Mouse (Mus musculus) MEL (cell line): Measurements from ENCODE around the gene Ppil3. TPM values are rescaled to one million over a fixed set of nuclear protein-coding genes. Genes with fewer than 3 reads are reported as not detected.

Source experiments
- DNase-seq: peaks from one replicate; pipeline ENCODE4 v3.0.0; 2011; ENCODE audit warnings: low read depth, low spot score
- H3K27ac ChIP-seq: 2 replicates; pipeline ENCODE4 v1.5.1; 2012; ENCODE audit warnings: low read depth, mild to moderate bottlenecking, control low read depth, low read length, moderate library complexity; ENCODE audit not compliant: control insufficient read depth
- H3K27me3 ChIP-seq, 2 experiments: fragments of 150-350 bp in 1 of 2; sonication (generic) in 1 of 2; 2 replicates each; pipeline ENCODE4 v1.6.1; 2012; ENCODE audit warnings: low read length in 2 of 2, mild to moderate bottlenecking in 2 of 2, improper control_type of control experiment in 1 of 2, moderate library complexity in 1 of 2; ENCODE audit not compliant: insufficient read depth in 2 of 2, control insufficient read depth in 1 of 2
- H3K36me3 ChIP-seq, 2 experiments: 2 replicates each; pipeline ENCODE4 v1.6.1; 2012 to 2014; ENCODE audit warnings: low read length in 2 of 2, improper control_type of control experiment in 1 of 2, inconsistent platforms in 1 of 2, mild to moderate bottlenecking in 1 of 2; ENCODE audit not compliant: insufficient read depth in 2 of 2, control insufficient read depth in 1 of 2
- H3K4me1 ChIP-seq, 2 experiments: fragments of 150-350 bp in 1 of 2; sonication (generic) in 1 of 2; 2 replicates each; pipeline ENCODE4 v1.6.1; 2012; ENCODE audit warnings: low read length in 2 of 2, improper control_type of control experiment in 1 of 2, mild to moderate bottlenecking in 1 of 2; ENCODE audit not compliant: insufficient read depth in 2 of 2, control insufficient read depth in 1 of 2
- H3K4me3 ChIP-seq, 2 experiments: fragments of 150-350 bp in 1 of 2; sonication (generic) in 1 of 2; 2 replicates each; pipeline ENCODE4 v1.5.1; 2012; ENCODE audit warnings: low read depth in 2 of 2, low read length in 2 of 2, mild to moderate bottlenecking in 2 of 2, moderate library complexity in 2 of 2, control low read depth in 1 of 2, improper control_type of control experiment in 1 of 2; ENCODE audit not compliant: control insufficient read depth in 1 of 2, insufficient read depth in 1 of 2
- H3K79me2 ChIP-seq: 2 replicates; pipeline ENCODE4 v1.6.1; 2012; ENCODE audit warnings: mild to moderate bottlenecking, low read length, moderate library complexity; ENCODE audit not compliant: control insufficient read depth, poor library complexity, insufficient read depth
- H3K9ac ChIP-seq: 2 replicates; pipeline ENCODE4 v1.6.1; 2012; ENCODE audit warnings: low read depth, mild to moderate bottlenecking, control low read depth, low read length, moderate library complexity; ENCODE audit not compliant: control insufficient read depth, poor library complexity, severe bottlenecking
- H3K9me3 ChIP-seq: fragments of 150-350 bp; sonication (generic); replicated peaks from 2 replicates; pipeline ENCODE4 v1.6.1; 2012; ENCODE audit warnings: mild to moderate bottlenecking, low read length, improper control_type of control experiment, moderate library complexity; ENCODE audit not compliant: insufficient read depth
- BHLHE40 ChIP-seq: IDR thresholded peaks from 2 replicates; pipeline ENCODE4 v1.6.1; 2012; ENCODE audit warnings: low read depth, mild to moderate bottlenecking, inconsistent platforms, low read length, improper control_type of control experiment, borderline replicate concordance
- CHD1 ChIP-seq: IDR thresholded peaks from 2 replicates; pipeline ENCODE4 v1.6.1; 2012; ENCODE audit warnings: low read depth, mild to moderate bottlenecking, inconsistent platforms, low read length, improper control_type of control experiment
- CHD2 ChIP-seq: IDR thresholded peaks from 2 replicates; pipeline ENCODE4 v1.6.1; 2011; ENCODE audit warnings: low read length, improper control_type of control experiment
- ELF1 ChIP-seq: IDR thresholded peaks from 2 replicates; pipeline ENCODE4 v1.6.1; 2014; ENCODE audit warnings: low read depth, mild to moderate bottlenecking, inconsistent platforms, low read length, improper control_type of control experiment, moderate library complexity
- EP300 ChIP-seq, 2 experiments: IDR thresholded peaks; 2 replicates each; pipeline ENCODE4 v1.6.1; 2011; ENCODE audit warnings: improper control_type of control experiment in 2 of 2, low read length in 2 of 2, low read depth in 1 of 2, mild to moderate bottlenecking in 1 of 2
- HCFC1 ChIP-seq: IDR thresholded peaks from 2 replicates; pipeline ENCODE4 v1.6.1; 2012; ENCODE audit warnings: low read depth, mild to moderate bottlenecking, inconsistent platforms, low read length, improper control_type of control experiment, moderate library complexity
- JUND ChIP-seq: IDR thresholded peaks from 2 replicates; pipeline ENCODE4 v1.6.1; 2011; ENCODE audit warnings: low read depth, mild to moderate bottlenecking, improper control_type of control experiment, low read length
- KAT2A ChIP-seq: conservative IDR thresholded peaks from 2 replicates; pipeline ENCODE4 v1.6.1; 2012; ENCODE audit warnings: low read depth, low read length, improper control_type of control experiment, inconsistent platforms
- MAFK ChIP-seq: IDR thresholded peaks from 2 replicates; pipeline ENCODE4 v1.6.1; 2011; ENCODE audit warnings: low read depth, mild to moderate bottlenecking, low read length, improper control_type of control experiment, borderline replicate concordance
- MAX ChIP-seq: IDR thresholded peaks from 2 replicates; pipeline ENCODE4 v1.6.1; 2011; ENCODE audit warnings: low read length, improper control_type of control experiment
- MXI1 ChIP-seq: IDR thresholded peaks from 2 replicates; pipeline ENCODE4 v1.6.1; 2011; ENCODE audit warnings: mild to moderate bottlenecking, low read depth, low read length, improper control_type of control experiment
- MYC ChIP-seq: IDR thresholded peaks from 2 replicates; pipeline ENCODE4 v1.6.1; 2011; ENCODE audit warnings: low read depth, mild to moderate bottlenecking, low read length, improper control_type of control experiment, moderate library complexity
- POLR2AphosphoS2 ChIP-seq: IDR thresholded peaks from 2 replicates; pipeline ENCODE4 v1.6.1; 2011; ENCODE audit warnings: low read length, improper control_type of control experiment
- RAD21 ChIP-seq: IDR thresholded peaks from 2 replicates; pipeline ENCODE4 v1.6.1; 2011; ENCODE audit warnings: mild to moderate bottlenecking, low read depth, low read length, improper control_type of control experiment
- RCOR1 ChIP-seq: IDR thresholded peaks from 2 replicates; pipeline ENCODE4 v1.6.1; 2012; ENCODE audit warnings: low read depth, mild to moderate bottlenecking, inconsistent platforms, low read length, improper control_type of control experiment
- SMC3 ChIP-seq: IDR thresholded peaks from 2 replicates; pipeline ENCODE4 v1.6.1; 2011; ENCODE audit warnings: low read depth, low read length, improper control_type of control experiment
- TAL1 ChIP-seq: IDR thresholded peaks from 2 replicates; pipeline ENCODE4 v1.6.1; 2012; ENCODE audit warnings: mild to moderate bottlenecking, inconsistent platforms, low read length, moderate library complexity, mixed read lengths
- TCF12 ChIP-seq: IDR thresholded peaks from 2 replicates; pipeline ENCODE4 v1.6.1; 2014; ENCODE audit warnings: low read depth, mild to moderate bottlenecking, inconsistent platforms, low read length, improper control_type of control experiment, moderate library complexity
- UBTF ChIP-seq: IDR thresholded peaks from 2 replicates; pipeline ENCODE4 v1.6.1; 2012; ENCODE audit warnings: low read depth, mild to moderate bottlenecking, inconsistent platforms, low read length, improper control_type of control experiment, moderate library complexity, borderline replicate concordance; ENCODE audit not compliant: insufficient read depth
- USF2 ChIP-seq, 2 experiments: IDR thresholded peaks; 2 replicates each; pipeline ENCODE4 v1.6.1; 2011 to 2012; ENCODE audit warnings: improper control_type of control experiment in 2 of 2, low read length in 2 of 2, borderline replicate concordance in 1 of 2, inconsistent platforms in 1 of 2, low read depth in 1 of 2, mild to moderate bottlenecking in 1 of 2; ENCODE audit not compliant: insufficient read depth in 1 of 2
- ZMIZ1 ChIP-seq: IDR thresholded peaks from 2 replicates; pipeline ENCODE4 v1.6.1; 2012; ENCODE audit warnings: low read depth, mild to moderate bottlenecking, inconsistent platforms, low read length, improper control_type of control experiment, moderate library complexity
- ZNF384 ChIP-seq: IDR thresholded peaks from 2 replicates; pipeline ENCODE4 v1.6.1; 2012; ENCODE audit warnings: low read depth, mild to moderate bottlenecking, inconsistent platforms, low read length, improper control_type of control experiment
- polyA plus RNA-seq, 2 experiments: library from polyadenylated mRNA; stranded (reverse) in 1 of 2; unstranded in 1 of 2; fragments of >175 nt in 1 of 2; fragments of >200 nt in 1 of 2; gene quantifications; 2 replicates each; pipeline versions ENCODE4 v1.2.1 to v1.2.4; 2012; ENCODE audit warnings: low replicate concordance in 2 of 2, low read depth in 1 of 2; ENCODE audit not compliant: insufficient read length in 2 of 2, insufficient read depth in 1 of 2, missing spikeins in 1 of 2
- total RNA-seq: library from RNA; depleted of rRNA; stranded (reverse); fragments of 300-350 nt; gene quantifications from 2 replicates; pipeline ENCODE4 v1.2.3, GENCODE M21; 2012

Gene Ppil3
- total and polyA plus RNA-seq, 3 experiments, result 76.8 to 503 (median 84.9) TPM

GRCm38 (mm10) chr1:58415442-58415841 lies 29.8 kb downstream of the Ppil3 start:
- Histone ChIP-seq H3K4me1 (no peaks in the 10 kb centered on the region), H3K4me3 (no peak overlapping the region), H3K9me3 (no peaks in the 10 kb centered on the region), H3K79me2 (peaks cover 8% of the 10 kb centered on the region; the same call in 1 of the 2 replicates), H3K27me3 (no peaks in the 10 kb centered on the region), H3K27ac (no peak overlapping the region), H3K36me3 (peaks cover 8 to 70% of the 10 kb centered on the region in 2 experiments), H3K9ac (no peak overlapping the region)
- TF ChIP-seq ZNF384 (no peak), ZMIZ1 (no peak), CHD1 (no peak), RCOR1 (no peak), UBTF (no peak), JUND (no peak), SMC3 (no peak), POLR2AphosphoS2 (no peak), MAX (no peak), RAD21 (no peak), KAT2A (no peak), USF2 (IDR thresholded peaks at IDR 0.05; ENCODE audit: borderline replicate concordance in 1 of 2, insufficient read depth in 1 of 2, low read depth in 1 of 2, low read length in 2 of 2) (no peak), TAL1 (no peak)
- no peak for DNase-seq

- no peak for DNase-seq
- H3K4me3 ChIP-seq, result no peak overlapping the region
- H3K9me3 ChIP-seq, result no peaks in the 10 kb centered on the region
- peaks cover 0 to 35% of the 10 kb centered on the region in 2 experiments; a peak in 3 of 4 replicates for H3K36me3 ChIP-seq
- no peaks in the 10 kb centered on the region for H3K27me3 ChIP-seq
- H3K4me1 ChIP-seq, result no peaks in the 10 kb centered on the region
- H3K79me2 ChIP-seq, result no peaks in the 10 kb centered on the region
- TF ChIP-seq CHD2 (no peak), JUND (no peak), RAD21 (no peak), EP300 (IDR thresholded peaks at IDR 0.05; ENCODE audit: low read depth in 1 of 2, low read length in 2 of 2) (no peak), POLR2AphosphoS2 (no peak), RCOR1 (no peak)
- H3K27ac ChIP-seq, result no peak overlapping the region
- no peak overlapping the region for H3K9ac ChIP-seq
These were observed 34.5 kb downstream of the Ppil3 start for GRCm38 (mm10) chr1:58410776-58411175.

- DNase-seq, result no peak
These were observed 35.1 kb downstream of the Ppil3 start for GRCm38 (mm10) chr1:58410198-58410588.

More at GRCm38 (mm10) chr1:58410198-58410588, 35.1 kb downstream of the Ppil3 start:
- H3K27ac ChIP-seq, result no peak overlapping the region
- H3K9ac ChIP-seq, result no peak overlapping the region
- no peaks in the 10 kb centered on the region for H3K4me1 ChIP-seq
- no peaks in the 10 kb centered on the region for H3K27me3 ChIP-seq
- H3K36me3 ChIP-seq, result peaks cover 0 to 32% of the 10 kb centered on the region in 2 experiments; a peak in 2 of 4 replicates
- no peak overlapping the region for H3K4me3 ChIP-seq
- no peaks in the 10 kb centered on the region for H3K79me2 ChIP-seq
- TF ChIP-seq MXI1 (no peak), BHLHE40 (no peak), RCOR1 (no peak), MAX (no peak), ELF1 (no peak), TCF12 (no peak), POLR2AphosphoS2 (no peak), SMC3 (no peak), UBTF (no peak), HCFC1 (no peak), MYC (no peak), RAD21 (no peak), MAFK (no peak)
- no peaks in the 10 kb centered on the region for H3K9me3 ChIP-seq
